Mouse (Mus musculus): ENCODE data around the gene Rrm2.

DNA sequence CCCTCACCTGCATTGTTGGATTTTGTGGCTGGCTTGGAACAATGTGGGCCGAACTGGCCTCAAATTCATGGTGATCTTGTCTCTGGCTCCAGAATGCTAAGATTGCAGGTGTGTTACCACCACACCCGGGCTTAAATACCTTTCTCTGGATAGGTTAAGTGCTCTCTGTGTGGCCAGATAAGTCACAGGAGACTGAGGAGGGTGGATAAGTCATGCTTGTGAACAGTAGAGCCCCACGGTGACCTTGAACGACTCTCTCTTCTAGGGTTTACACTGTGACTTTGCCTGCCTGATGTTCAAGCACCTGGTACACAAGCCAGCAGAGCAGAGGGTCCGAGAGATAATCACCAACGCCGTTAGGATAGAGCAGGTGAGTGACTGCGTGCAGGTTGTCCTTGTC, 4.4 kb downstream of the Rrm2 start:
- TF ChIP-seq CTCF (IDR thresholded peaks at IDR 0.05; ENCODE audit: low read depth) (no peak), EP300 (IDR thresholded peaks at IDR 0.05; ENCODE audit: low read depth) (no peak)

All from liver, embryonic 14.5 days (tissue).